ENCODE assay signal across 8 mouse cellular contexts in the genomic region with DNA sequence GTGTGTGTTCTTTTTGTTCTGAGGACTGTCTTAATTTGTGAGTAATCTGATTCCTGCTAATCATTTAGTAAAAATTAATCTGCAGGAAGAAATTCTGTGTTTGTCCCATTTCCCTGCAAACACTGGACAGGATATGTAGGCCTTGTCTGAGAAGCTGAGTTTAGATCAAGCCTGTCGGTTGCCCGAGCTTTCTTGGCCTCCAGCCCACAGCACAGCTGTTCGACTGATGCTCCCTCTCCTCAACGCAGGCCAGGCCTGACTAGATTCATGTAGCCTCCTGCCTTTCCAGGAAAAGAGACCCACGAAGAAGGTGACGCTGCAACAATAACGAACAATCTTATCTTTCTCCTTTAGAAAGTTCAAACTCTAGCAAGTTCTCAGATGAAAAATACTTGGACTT.
DNase-seq lines count a peak whose midpoint lies in the region; ATAC-seq lines count a peak whose summit lies in the region.

No protein-coding gene starts in this region.

- no peaks in the 10 kb centered on the region; the same call in 1 of the 2 replicates for H3K27me3 ChIP-seq in heart, embryonic 10.5 days (ENCODE audit: insufficient read depth, poor library complexity, severe bottlenecking)
- H3K27me3 ChIP-seq in heart, embryonic 13.5 days (replicated peaks): 0 out of 2 replicates have a peak, but pooled peaks cover 18% of the 10 kb centered on the region
- no peaks in the 10 kb centered on the region for H3K27me3 ChIP-seq in neural tube, embryonic 15.5 days (replicated peaks)

- H3K36me3 ChIP-seq in heart, embryonic 10.5 days: no peaks in the 10 kb centered on the region
- H3K36me3 ChIP-seq in heart, embryonic 13.5 days: no peaks in the 10 kb centered on the region
- H3K36me3 ChIP-seq in neural tube, embryonic 15.5 days: no peaks in the 10 kb centered on the region

- 0 out of 2 replicates have a peak, but pooled peaks cover 3% of the 10 kb centered on the region for H3K4me1 ChIP-seq in heart, embryonic 10.5 days
- peaks cover 17% of the 10 kb centered on the region for H3K4me1 ChIP-seq in heart, embryonic 13.5 days
- no peaks in the 10 kb centered on the region for H3K4me1 ChIP-seq in neural tube, embryonic 15.5 days

- WGBS in heart, embryonic 10.5 days: 62% methylated on average over 7 of the region's 7 CpGs
- 26% methylated on average over 7 of the region's 7 CpGs for WGBS in heart, embryonic 13.5 days
- WGBS in neural tube, embryonic 15.5 days: 57% methylated on average over 7 of the region's 7 CpGs

- H3K4me2 ChIP-seq in heart, embryonic 13.5 days: no peak overlapping the region
- no peak overlapping the region for H3K4me2 ChIP-seq in neural tube, embryonic 15.5 days

- no peak overlapping the region for H3K9ac ChIP-seq in heart, embryonic 13.5 days
- H3K9ac ChIP-seq in neural tube, embryonic 15.5 days (replicated peaks): no peak overlapping the region

- no peak overlapping the region for H3K4me3 ChIP-seq in heart, embryonic 10.5 days
- H3K4me3 ChIP-seq in heart, embryonic 13.5 days: no peak overlapping the region
- H3K4me3 ChIP-seq in neural tube, embryonic 15.5 days (replicated peaks): no peak overlapping the region

- no peaks in the 10 kb centered on the region for H3K9me3 ChIP-seq in heart, embryonic 10.5 days
- no peaks in the 10 kb centered on the region for H3K9me3 ChIP-seq in heart, embryonic 13.5 days
- no peaks in the 10 kb centered on the region for H3K9me3 ChIP-seq in neural tube, embryonic 15.5 days (replicated peaks)

- H3K27ac ChIP-seq in heart, embryonic 10.5 days: no peak overlapping the region
- 0 out of 2 replicates have a peak overlapping the region, but pooled peaks have one; percentile 25 for H3K27ac ChIP-seq in heart, embryonic 13.5 days (replicated peaks)
- H3K27ac ChIP-seq in neural tube, embryonic 15.5 days (replicated peaks): no peak overlapping the region

- DNase-seq in heart, adult 11 months: peak; percentile 99
- no peak for DNase-seq in heart, embryonic 10.5 days (ENCODE audit: low spot score)
- DNase-seq in adrenal gland, postnatal 10 days: peak; percentile 67
- peak; percentile 66 to 74 for DNase-seq in lung, adult 18-20 months
- no peak for DNase-seq in layer of hippocampus, adult 9-10 months (ENCODE audit: low spot score)
- DNase-seq in layer of hippocampus, adult 9-11 months: no peak

- no peak for ATAC-seq in heart, embryonic 13.5 days (ENCODE audit: extremely low read depth, insufficient number of reproducible peaks, low FRiP score, low TSS enrichment)
- no peak for ATAC-seq in neural tube, embryonic 15.5 days (ENCODE audit: low FRiP score)

Comparison
In these comparisons a context has a peak if more than half of its experiments do, and no peak if none do; other contexts are left out.
1. DNase-seq: peak in heart, adult 11 months (single experiment), adrenal gland, postnatal 10 days (single experiment) and lung, adult 18-20 months (2 of 2); none in heart, embryonic 10.5 days (single experiment), layer of hippocampus, adult 9-10 months (single experiment) and layer of hippocampus, adult 9-11 months (single experiment).